Mouse (Mus musculus) embryo, embryonic 11 days (tissue): Measurements from ENCODE around the gene Mpg.
"Not testable (repeated sequence)": the region's sequence is repeated elsewhere in the genome, so short reads cannot be mapped to it uniquely, and the experiment has no call there.

ENCODE experiments used
- DNase-seq: peaks from one replicate; pipeline ENCODE4 v3.0.0-alpha.2; 2015

Mpg gene

DNA sequence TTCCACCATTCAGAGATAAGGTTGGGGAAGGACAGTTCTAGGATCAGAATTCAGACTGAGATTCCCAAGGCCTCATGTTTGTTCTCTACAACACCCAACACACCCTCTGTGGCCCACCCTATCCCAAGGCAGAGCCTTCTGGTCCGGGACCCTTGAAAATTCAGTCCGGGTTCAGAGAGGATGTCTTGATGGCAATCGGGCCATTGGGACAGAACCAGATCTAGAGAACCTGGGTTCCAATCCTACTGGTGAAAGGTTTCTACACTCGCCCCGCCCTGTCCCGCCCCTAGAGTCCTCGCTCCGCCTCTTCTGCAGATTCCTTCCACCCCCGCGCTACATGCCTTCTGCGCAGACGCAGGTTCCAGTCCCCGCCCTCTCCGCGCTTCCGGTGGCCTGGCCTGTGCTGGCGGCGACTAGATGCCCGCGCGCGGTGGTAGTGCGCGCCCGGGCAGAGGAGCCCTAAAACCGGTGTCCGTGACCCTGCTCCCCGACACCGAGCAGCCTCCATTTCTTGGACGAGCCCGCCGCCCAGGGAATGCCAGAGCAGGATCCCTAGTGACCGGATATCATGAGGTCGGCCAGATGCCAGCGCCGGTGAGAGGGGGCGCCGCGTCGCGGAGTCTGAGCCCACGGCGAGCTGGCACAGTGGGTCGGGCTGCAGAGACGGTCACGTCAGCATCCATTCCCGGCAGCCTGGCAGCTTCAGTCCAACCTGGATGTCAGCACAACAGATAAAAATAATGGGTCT lies at the start of gene Mpg:
Gene Mpg (plus strand): TSS at position 382 of the 748 bp plus-strand sequence.
- peak; percentile 94 for DNase-seq

DNA sequence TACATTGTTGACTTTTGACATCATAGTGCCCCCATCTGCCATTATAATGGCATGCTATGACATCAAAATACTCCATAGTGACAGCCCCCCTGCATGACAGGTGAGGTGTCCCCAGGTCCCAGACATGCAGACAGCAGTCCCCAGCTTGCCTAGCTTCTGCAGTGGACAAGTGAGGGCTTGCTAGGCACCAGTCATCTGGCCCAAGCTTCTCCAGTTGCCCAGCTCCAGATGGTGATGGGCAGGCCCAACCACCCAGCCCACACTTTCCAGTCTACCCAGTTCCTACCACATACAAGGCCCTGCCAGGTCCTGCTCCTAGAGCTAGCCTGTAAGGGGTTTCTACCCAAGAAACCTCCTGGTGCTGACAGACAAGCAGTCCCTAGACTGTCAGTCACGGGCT lies 47.8 kb upstream of the Mpg start:
- no peak for DNase-seq

DNA sequence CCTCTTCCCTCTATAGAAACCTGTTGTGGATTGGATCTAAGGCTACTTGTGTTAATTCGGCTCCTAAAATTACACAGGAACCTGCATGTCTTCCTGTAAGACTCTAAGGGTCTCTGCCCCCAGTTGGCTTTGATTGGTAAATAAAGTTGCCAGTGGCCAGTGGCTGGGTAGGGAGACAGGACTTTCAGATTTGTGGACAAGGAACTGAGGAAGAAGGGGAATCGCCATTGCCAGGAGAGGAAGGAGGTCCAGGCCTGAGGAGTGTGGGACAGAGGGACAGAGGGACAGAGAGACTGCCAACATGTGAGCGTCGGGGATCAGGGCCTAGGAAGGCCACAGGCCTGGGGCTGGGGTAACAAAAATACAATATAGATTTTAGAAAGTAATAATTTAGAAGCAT lies 45.1 kb upstream of the Mpg start:
- DNase-seq: no peak

DNA sequence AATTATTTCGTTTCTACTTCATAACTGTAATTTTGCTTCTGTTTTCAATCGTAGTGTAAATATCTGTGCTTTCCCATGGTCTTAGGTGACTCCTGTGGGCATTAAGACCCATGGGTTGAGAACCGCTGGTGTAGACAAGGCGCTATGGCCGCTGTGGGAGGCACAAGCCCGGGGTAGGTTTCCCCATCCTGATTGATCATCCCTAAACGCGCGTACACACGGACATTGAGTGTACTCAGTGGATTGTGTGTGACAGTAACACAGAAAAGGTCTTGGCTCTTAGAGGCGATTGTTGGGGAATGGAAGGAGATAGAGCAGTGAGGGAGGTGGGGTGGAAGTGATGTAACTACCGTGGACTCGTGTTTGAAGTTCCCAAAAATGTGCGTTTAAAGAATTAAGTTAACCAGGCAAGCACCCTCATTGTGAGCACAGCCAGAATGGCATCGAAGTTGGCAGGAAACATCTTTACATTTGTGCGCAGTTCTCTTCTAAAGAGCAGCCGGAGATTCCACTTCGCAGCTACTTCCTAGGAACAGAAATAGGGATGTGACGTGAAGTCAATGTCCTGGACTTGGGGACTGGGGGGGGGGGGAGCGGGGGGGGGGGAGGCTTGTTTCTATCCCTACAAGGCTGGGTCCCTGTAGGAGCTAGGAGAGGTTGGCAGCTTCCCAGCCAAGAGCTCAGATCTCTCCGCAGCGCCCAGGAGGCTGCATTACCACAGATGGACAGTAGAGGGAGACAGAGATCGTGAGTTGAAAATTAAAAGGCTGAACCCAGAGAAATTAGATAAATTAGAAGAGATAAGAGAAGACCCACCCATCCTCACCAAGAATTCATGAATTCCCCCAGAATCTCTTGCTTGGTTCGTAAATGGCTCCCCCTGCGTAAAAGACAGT lies 44.1 kb upstream of the Mpg start:
- DNase-seq: peak; percentile 69

DNA sequence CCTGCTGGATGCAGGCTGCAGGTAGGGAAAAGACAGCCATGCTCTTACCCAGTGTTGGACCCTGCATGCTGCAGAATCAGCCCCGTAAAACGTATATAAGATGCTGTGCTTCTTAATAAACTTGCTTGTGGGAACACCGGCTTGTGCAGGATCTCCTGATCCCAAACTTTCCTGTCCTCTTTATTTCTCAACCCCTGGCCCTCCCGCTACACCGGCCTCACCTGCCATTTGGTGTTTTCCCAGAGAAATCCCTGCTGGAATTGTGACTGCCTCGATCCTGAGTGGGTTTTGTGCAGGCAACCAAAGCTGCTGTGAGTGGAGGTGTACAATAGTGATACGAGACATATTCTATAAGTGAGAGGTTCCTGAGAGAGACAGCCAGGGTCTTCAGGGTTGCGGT lies 41.8 kb upstream of the Mpg start:
- no peak for DNase-seq

DNA sequence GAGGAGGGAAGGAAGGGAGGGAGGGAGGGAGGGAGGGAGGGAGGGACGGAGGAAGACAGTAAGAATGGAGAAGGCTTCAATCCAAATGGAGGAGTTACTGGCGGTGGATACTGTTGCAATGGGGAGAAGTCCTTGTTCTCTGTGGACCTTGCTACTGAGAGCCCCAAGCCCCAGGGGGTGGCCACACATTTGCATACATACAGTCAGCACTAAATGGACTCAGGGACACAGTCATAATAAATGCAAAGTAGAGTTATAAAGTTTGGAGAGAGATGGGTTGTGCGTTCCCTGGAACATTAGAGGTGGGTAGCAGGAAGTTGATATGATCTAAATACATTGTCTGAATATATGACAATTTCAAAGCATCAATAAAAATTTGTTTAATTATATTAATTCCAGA lies 40.3 kb upstream of the Mpg start:
- no peak for DNase-seq

DNA sequence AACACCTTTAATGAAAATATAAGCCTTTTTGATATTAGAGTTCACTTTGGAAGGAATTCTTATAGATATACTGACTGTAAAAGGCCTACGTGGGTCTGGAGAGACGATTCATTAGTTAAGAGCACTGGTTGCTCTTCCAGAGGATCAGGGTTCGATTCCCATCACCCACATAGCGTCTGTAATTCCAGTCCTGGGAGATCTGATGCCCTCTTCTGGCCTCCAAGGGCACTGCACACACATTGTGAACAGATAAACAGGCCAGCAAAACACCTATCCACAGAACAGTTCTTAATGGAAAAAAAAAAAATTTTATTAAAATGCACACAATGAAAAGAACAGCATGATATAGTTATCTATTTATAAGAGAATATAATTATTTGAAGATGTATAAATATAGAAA lies 39.0 kb upstream of the Mpg start:
- DNase-seq: no peak

DNA sequence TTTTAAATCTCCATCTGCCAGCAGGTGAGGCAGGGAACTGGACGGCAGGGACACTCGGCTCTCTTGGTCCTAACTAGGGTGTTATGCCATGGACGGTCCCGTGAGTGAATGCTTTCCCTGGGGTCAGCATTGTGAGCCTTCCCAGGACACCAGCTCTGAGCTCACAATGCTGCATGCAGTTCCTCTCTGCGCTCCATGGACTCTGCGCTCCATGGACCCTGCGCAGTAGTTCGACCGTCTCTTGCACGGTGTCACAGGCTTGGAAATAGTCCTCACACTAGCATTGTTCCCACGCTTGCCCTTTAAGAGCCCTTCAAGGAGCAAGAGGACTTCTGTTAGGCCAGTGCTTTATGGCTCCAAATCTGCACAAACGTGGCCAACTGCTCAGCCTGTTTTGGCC lies 37.4 kb upstream of the Mpg start:
- no peak for DNase-seq

DNA sequence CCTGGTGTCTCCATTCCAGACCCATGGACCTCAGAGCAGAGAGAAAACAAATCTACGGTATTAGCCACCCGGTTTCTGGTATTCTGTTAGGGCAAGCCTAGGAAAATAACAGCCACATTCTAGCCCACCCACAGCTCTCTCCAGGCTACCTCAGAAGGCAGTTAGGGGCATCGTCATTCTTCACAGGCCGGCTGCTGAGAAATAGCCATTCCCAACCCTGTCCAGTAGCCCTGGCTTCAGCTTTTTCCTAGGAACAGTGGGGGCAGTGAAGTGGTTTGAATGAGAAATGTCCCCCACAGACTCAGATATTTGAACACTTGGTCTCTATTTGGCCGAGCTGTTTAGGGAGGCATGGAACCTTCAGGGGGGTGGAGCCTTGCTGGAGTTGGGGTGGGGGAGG lies 36.9 kb upstream of the Mpg start:
- DNase-seq: no peak

DNA sequence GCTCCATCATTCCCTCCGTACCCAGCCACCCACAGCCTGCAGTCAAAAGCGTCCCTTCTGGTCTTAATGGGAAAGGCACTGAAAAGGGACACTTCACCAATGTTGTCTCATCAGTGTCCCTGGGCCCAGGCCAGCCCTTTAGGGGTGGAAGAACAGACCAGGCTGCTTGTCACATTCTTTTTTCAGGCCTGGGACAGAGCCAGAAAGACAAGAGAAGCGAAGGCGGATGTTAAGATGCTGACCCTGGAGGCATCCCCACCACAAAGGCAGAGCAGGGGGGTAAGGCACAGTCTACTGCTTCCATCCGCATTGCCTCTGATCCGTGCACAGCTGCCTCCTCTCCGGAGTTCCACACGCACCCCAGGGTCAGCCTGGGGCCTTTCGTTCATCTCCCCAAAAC lies 36.2 kb upstream of the Mpg start:
- DNase-seq: no peak

DNA sequence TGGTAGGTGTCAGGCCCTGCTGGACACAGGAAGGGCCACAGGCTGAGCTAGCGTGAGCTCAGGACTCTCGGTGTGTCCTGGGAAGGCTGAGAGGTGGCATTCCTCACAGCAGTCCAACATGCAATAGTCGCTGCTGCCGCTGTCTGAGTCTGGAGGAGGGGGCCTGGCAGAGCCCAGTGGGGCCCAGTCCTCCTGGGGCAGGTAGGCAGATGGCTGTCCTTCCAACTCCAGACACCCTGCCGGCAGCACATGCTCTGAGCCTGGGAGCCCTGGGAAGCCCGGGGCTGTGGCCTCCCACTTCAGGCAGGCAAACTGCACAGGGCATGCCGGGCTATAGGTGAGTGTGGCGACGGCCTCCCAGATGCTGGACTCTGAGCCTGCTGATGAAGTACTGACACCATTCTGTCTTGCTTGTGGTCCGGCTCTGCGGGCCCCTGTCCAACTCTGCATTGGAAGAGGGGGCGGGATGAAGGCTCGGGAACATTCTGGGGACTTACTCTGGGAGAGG lies 35.6 kb upstream of the Mpg start:
- DNase-seq: no peak

DNA sequence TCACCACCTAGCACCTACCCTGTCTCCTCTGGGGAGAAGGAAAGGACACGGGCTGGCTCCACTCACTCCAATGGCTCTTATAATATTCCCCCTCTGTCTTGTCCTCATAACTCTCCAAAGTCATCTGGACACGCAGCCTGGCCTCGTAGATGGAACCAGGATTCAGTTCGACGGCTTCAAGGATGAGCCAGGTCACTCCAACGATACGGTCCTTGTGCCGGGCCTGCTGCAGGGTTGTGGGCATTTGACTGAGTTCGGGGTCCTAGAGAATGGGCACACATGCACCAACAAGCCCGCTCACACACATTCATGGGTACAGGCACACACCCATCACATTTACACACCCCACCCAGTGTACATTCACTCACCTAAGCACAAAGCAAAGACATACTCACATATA lies 33.1 kb upstream of the Mpg start:
- no peak for DNase-seq

DNA sequence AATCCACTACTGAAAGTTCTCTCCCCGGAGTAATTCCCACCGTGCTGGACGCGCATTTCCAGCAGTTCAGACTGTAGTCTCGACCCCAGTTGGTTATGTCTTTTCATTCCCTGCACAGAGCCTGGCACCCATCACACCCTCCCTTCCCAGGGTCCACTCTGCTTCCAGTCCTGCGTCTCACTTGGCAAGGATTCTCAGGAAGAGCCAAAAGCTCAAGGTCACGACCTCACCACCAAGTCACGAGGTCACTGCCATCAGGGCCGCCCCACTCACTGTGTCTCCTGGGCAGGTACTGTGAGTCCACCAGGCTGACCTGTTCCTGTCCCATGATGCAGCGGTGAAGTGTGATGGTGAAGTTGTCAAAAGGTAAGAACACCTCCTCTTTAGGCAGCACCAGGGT lies 32.2 kb upstream of the Mpg start:
- DNase-seq: no peak

DNA sequence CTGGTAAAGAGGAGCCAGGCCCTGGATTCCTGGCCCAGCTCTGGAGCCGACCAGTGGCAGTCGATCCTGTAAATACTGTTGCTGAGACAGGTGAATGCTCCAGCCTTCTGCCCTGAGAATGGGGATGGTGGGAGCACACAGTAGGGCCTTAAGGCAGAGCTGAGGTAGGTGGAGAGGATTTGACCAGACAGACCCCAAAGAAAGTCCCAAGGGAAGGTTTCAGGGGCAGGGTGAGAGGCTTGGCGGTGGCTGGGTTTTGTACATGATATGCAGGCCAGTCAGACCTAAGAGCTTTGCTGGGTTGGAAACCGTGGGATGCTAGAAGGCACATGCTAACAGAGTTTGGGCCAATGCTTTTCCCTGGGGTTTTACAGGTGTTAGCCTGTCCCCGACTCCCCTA lies 31.7 kb upstream of the Mpg start:
- no peak for DNase-seq

DNA sequence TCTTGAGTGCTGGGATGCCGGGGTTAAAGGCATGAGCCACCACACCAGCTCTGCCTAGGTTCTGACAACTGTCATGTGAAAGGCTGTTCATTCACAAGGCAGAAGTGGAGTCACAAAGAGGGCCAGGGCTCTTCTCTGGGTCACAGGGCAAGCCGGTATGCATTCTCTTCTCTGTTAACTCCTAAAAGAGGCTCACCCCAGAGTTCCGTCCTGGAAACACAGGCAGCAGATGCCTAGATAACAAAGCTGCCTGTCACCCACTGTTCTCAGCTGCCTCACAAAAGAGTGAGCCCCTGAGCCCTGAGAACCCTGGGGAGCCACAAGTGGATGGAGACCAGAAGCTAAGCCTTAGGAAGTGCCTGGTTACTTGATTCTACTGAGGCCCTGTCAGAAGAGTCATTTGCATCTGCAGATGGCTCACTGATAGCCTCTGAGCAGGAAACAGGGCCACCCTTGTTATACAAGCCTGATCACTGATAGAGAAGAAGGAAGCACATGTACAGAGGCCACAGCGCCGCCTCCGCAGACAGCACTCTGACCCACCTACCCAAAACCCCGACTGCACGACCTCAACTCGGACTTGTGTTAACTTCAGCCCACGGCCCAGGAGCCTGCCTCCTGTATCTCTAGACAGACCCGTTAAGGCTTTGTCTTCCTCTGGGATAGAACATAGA lies 30.3 kb upstream of the Mpg start:
- no peak for DNase-seq

DNA sequence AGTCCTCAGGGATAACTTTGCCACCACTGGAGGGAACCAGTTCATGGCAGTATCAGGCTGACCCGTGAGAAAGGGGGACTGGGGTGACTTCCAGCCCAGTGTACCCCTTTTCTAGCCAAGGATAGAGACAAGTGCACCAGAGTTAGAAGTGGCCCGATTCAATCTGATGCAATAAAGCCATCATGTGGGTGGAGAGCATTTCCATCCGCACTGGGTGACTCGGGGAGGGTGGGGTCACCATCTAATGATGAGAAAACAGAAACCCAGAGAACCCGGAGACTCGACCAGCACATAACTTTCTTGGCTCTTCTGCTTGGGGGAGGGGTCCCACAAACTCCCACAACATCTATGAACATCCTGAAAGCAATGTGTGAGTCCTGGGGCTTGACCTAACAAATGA lies 29.6 kb upstream of the Mpg start:
- DNase-seq: no peak

DNA sequence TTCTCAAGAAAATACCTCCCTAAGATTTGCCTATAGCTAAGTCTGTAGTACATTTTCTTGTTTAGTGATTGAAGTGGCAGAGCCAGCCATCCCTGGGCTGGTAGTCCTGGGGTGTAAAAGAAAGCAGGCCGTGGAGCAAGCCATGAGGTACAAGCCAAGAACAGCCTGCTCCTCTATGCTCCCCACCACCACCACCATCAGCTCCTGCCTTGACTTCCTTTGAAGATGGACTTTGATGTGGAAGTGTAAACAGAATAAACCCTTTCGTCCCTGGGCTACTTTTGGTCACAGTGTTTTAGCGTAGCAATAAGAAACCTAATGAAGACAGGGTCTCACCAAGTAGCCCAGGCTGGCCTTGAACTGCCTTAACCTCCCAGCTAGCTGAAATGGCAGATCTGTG lies 28.5 kb upstream of the Mpg start:
- DNase-seq: no peak

DNA sequence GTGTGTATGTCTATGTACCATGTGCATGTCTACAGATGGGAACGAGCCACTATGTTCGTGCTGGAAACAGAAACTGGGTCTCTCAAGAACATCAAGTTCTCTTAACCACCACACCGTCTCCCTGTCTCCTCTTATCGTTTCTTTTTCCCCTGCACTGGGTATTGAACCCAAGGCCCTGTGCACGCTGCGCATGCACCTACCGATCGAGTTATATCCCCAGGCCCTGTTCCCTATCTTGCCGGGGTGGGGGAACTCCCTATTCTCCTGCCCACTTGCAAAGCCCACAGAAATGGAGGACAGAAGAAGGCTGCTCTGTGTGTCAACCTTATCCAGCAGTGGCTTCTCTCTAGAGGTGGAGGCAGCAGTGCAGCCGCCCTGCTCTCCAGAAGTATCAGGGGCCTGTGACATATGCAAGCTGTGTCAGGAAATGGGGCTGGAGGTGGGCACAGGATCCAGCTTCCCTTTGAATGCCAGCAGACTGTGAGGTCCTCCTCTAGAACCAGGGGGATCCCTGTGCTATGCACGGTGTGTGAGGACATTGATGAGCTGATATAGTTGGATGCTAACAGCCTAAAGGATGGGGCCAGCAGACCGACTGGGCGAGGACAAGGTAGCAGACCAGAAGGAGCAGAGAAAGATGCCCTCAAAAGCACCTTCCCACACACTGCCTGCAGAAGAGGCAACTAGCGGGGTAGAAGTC lies 27.9 kb upstream of the Mpg start:
- DNase-seq: no peak

DNA sequence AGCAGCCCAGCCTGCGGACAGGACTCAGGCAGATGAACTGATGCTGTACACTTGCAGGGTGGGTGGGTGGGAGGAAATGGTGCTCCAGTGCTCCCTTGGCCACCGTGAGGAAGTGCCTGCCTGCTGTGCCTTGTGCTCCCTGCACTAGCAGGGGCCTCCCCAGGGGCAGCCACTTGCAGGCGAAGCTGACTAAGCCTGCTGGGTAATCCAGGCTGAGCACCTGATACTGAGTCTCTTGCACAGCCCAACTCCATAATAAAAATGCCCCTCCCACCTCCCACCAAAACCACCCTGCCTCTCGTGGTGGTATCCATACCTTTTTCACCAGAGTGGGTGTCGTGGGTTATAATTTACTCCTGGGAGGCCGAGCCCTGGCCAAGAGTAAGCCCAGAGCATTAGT lies 27.1 kb upstream of the Mpg start:
- DNase-seq: no peak

DNA sequence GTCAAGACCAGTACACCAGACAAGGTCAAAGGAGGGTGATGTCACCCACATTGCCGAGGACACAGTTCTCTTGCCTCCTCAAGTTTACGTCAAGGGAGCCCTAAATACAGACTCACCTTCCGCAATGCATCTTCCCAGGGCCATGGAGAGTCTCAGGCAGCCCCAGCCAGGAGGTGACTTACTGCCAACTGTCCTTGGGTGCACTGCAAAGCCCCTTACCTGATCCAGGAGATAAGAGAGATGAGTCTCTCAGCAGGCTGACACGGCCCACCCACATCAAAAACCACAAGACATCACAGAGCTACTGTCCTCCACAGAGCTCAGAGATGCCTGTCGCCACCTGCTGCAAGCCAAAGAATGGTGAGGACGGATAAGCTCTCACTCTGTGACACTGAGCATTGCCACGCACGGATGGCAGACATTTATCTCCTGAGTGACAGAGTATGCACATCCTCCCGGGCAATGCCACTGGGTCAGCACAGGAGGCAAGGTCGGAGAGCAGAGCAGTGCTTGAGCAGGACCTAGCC lies 26.2 kb upstream of the Mpg start, which contains the start of gene Il9r:
Gene Il9r (minus strand): TSS at position 205 of the 527 bp plus-strand sequence.
- DNase-seq: no peak

DNA sequence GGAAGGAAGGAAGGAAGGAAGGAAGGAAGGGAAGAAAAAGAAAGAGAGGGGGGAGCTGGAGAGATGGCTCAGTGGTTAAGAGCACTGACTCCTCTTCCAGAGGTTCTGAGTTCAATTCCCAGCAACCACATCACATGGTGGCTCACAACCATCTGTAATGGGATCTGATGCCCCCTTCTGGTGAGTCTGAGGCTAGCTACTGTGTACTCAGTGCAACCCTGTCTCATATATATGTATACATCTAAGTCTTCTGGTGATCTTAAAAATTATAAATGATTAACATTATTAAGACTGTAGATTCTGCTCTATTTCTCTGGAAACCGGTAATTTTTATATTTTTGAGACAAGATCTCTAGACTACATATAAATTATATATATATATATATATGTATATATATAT lies 25.3 kb upstream of the Mpg start:
- not testable (repeated sequence) for DNase-seq

DNA sequence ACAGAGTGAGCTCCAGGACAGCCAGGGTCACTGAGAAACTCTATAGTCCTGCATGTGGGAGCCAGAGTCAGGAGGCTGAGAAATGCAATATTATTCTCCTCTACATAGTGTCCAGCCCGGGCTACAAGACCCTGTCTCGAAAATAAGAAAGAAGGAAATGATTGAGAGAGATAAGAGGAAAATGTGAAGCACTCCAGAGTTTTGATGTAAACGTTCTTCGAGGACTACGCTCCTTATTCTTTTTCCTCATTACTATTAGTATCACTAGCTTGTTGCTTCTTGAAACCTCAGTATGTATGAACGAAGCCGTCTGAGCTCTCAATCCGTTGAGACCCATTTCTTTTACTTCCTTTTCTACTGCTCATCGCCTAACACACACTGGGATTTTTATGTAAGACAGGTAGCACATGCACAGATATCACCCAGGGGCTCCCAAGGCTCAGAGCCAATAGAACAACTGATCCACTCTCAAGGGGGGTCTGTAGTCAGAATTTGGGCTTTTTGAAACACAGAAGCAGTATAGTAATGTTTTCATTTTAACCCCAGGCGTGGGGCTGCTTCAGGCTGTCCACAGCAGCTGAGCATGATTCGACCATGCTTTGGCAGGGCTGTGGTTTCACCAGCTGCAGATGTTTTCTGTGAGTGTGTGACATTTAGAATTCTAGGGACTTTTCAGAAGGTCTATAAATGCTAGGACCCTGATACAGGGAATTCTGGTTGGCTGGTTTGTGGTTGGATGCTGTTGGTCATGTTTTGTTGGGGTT lies 24.2 kb upstream of the Mpg start:
- DNase-seq: no peak
